Mouse (Mus musculus) CD4-positive, CD25-positive, alpha-beta regulatory T cell, adult 4 months (primary cell): Measurements from ENCODE around the gene Esyt1. TPM values are rescaled to one million over a fixed set of nuclear protein-coding genes. Genes with fewer than 3 reads are reported as not detected.
A peak's percentile ranks its signal among the peaks of the same experiment; 100 is the strongest.
"Not testable (repeated sequence)": the region's sequence is repeated elsewhere in the genome, so short reads cannot be mapped to it uniquely, and the experiment has no call there.

Experiments
- ATAC-seq: one replicate; pipeline ENCODE4 v1.8.0; 2017
- polyA plus RNA-seq, 2 experiments: library from polyadenylated mRNA; unstranded; fragments of 100-300 nt; shearing (Covaris generic); gene quantifications; one replicate each; pipeline ENCODE4 v1.2.1; 2017

The Esyt1 gene
- polyA plus RNA-seq: 10 to 100 TPM; 68.4 to 84.4 TPM

- peak; percentile 89 for ATAC-seq
These were observed at the start of gene Esyt1 for GRCm38 (mm10) chr10:128525671-128526308. Esyt1 (minus strand) TSS chr10:128525871.

- ATAC-seq: no peak
These were observed 49.4 kb upstream of the Esyt1 start for GRCm38 (mm10) chr10:128575063-128575462.

- ATAC-seq: peak; percentile 98
These were observed 40.3 kb upstream of the Esyt1 start, which contains the start of gene Pa2g4 for GRCm38 (mm10) chr10:128565788-128566531. Pa2g4 (minus strand) TSS chr10:128565987.

GRCm38 (mm10) chr10:128565206-128565787 is 39.6 kb upstream of the Esyt1 start:
- peak; percentile 6 for ATAC-seq

- ATAC-seq: no peak
These were observed 37.9 kb upstream of the Esyt1 start for GRCm38 (mm10) chr10:128563544-128563943.

GRCm38 (mm10) chr10:128556963-128557362 is 31.3 kb upstream of the Esyt1 start:
- no peak for ATAC-seq

- no peak for ATAC-seq
These were observed 30.6 kb upstream of the Esyt1 start for GRCm38 (mm10) chr10:128556286-128556685.

- ATAC-seq: not testable (repeated sequence)
These were observed 29.9 kb upstream of the Esyt1 start for GRCm38 (mm10) chr10:128555567-128555966.

- not testable (repeated sequence) for ATAC-seq
These were observed 24.6 kb upstream of the Esyt1 start for GRCm38 (mm10) chr10:128550144-128550823.

GRCm38 (mm10) chr10:128549682-128550057 is 24.0 kb upstream of the Esyt1 start:
- ATAC-seq: not testable (repeated sequence)

- ATAC-seq: peak; percentile 78
These were observed 23.4 kb upstream of the Esyt1 start, which contains the start of gene Rpl41 for GRCm38 (mm10) chr10:128548947-128549681. Rpl41 (minus strand) TSS chr10:128549305.

- ATAC-seq: not testable (repeated sequence)
These were observed 22.6 kb upstream of the Esyt1 start for GRCm38 (mm10) chr10:128548051-128548791.

GRCm38 (mm10) chr10:128547361-128548032 is 21.8 kb upstream of the Esyt1 start, which contains the start of gene Zc3h10:
Zc3h10 (minus strand) TSS chr10:128547774.
- peak; percentile 73 for ATAC-seq

- ATAC-seq: no peak
These were observed 21.1 kb upstream of the Esyt1 start for GRCm38 (mm10) chr10:128546787-128547186.

GRCm38 (mm10) chr10:128546361-128546760 is 20.7 kb upstream of the Esyt1 start:
- no peak for ATAC-seq

GRCm38 (mm10) chr10:128545570-128545898 is 19.9 kb upstream of the Esyt1 start:
- ATAC-seq: no peak

GRCm38 (mm10) chr10:128544674-128545569 is 19.3 kb upstream of the Esyt1 start:
- no peak for ATAC-seq

- no peak for ATAC-seq
These were observed 18.5 kb upstream of the Esyt1 start for GRCm38 (mm10) chr10:128544151-128544657.

GRCm38 (mm10) chr10:128543100-128543499 is 17.4 kb upstream of the Esyt1 start:
- no peak for ATAC-seq
